Mouse (Mus musculus): ENCODE measurements at regions not wholly inside any gene's neighbourhood (a gene's known extent, or its start where the extent isn't known, plus 50 kb on each side); places are given as distances from the start of the nearest gene placed in this dataset.

- no peak for DNase-seq
Observed at GRCm38 (mm10) chr15:57542630-57543029, 65.2 kb upstream of the Slc22a22 start.

- DNase-seq = no peak
Observed at GRCm38 (mm10) chr15:57535514-57535913, 58.1 kb upstream of the Slc22a22 start.

Data from cerebellum, adult 9-10 months (tissue).